Mouse (Mus musculus): ENCODE results near the gene Anks1b. TPM values are rescaled to one million over a fixed set of nuclear protein-coding genes. Genes with fewer than 3 reads are reported as not detected.

Anks1b gene
- total and polyA plus RNA-seq, 3 experiments: not detected

DNA sequence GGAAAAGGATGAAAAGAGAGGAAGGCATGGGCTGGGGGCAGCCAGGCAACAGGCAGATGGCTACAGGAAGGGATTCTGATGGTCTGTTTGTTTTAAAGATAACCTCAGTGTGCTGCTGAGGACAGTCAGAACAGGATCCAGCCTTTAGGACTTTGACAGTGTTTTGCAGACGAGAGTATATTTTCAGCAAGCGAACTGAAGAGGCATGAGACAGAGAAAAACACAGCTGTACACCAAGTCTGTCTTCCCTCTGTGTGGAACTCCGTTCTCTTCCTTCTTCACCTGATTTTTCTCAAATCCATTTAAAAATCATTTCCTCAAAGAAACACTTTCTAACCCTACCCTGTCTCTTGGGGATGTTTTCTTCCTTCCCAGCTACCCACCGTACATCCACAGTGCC lies 710.7 kb downstream of the Anks1b start:
- no peak overlapping the region for H3K9ac ChIP-seq (ENCODE audit: control insufficient read depth, low read depth, low read length, poor library complexity, severe bottlenecking)
- H3K27ac ChIP-seq (ENCODE audit: control insufficient read depth, low read depth, low read length): no peak overlapping the region
- no peaks in the 10 kb centered on the region for H3K36me3 ChIP-seq (ENCODE audit: control insufficient read depth in 1 of 2, insufficient read depth in 2 of 2, low read length in 2 of 2)
- TF ChIP-seq RCOR1 (IDR thresholded peaks at IDR 0.05; ENCODE audit: low read depth, low read length) (no peak), ZMIZ1 (IDR thresholded peaks at IDR 0.05; ENCODE audit: low read depth, low read length) (no peak), ZNF384 (IDR thresholded peaks at IDR 0.05; ENCODE audit: low read depth, low read length) (no peak), NRF1 (IDR thresholded peaks at IDR 0.05; ENCODE audit: insufficient read depth, low read depth, low read length, poor library complexity, severe bottlenecking) (no peak), NELFE (IDR thresholded peaks at IDR 0.05; ENCODE audit: low read depth, low read length) (no peak), GATA1 (IDR thresholded peaks at IDR 0.05; ENCODE audit: low read depth, low read length) (no peak), RAD21 (IDR thresholded peaks at IDR 0.05; ENCODE audit: low read depth, low read length) (no peak), SMC3 (IDR thresholded peaks at IDR 0.05; ENCODE audit: low read depth, low read length) (no peak), SIN3A (IDR thresholded peaks at IDR 0.05; ENCODE audit: low read length) (no peak), CHD1 (IDR thresholded peaks at IDR 0.05; ENCODE audit: low read depth, low read length) (no peak), EP300 (IDR thresholded peaks at IDR 0.05; ENCODE audit: low read depth in 1 of 2, low read length in 2 of 2) (no peak), MAFK (IDR thresholded peaks at IDR 0.05; ENCODE audit: borderline replicate concordance, low read depth, low read length) (no peak), HCFC1 (IDR thresholded peaks at IDR 0.05; ENCODE audit: low read depth, low read length) (no peak), MYC (IDR thresholded peaks at IDR 0.05; ENCODE audit: low read depth, low read length) (no peak), POLR2AphosphoS2 (IDR thresholded peaks at IDR 0.05; ENCODE audit: low read length) (no peak), UBTF (IDR thresholded peaks at IDR 0.05; ENCODE audit: borderline replicate concordance, insufficient read depth, low read depth, low read length) (no peak), MAX (IDR thresholded peaks at IDR 0.05; ENCODE audit: low read length) (no peak)
- no peak overlapping the region for H3K4me3 ChIP-seq (ENCODE audit: control insufficient read depth in 1 of 2, insufficient read depth in 1 of 2, low read depth in 2 of 2, low read length in 2 of 2)
- DNase-seq (ENCODE audit: low read depth, low spot score): no peak
- no peaks in the 10 kb centered on the region for H3K27me3 ChIP-seq (ENCODE audit: control insufficient read depth in 1 of 2, insufficient read depth in 2 of 2, low read length in 2 of 2)
- no peaks in the 10 kb centered on the region for H3K79me2 ChIP-seq (ENCODE audit: control insufficient read depth, insufficient read depth, low read length, poor library complexity)
- H3K9me3 ChIP-seq (replicated peaks; ENCODE audit: insufficient read depth, low read length): no peaks in the 10 kb centered on the region
- H3K4me1 ChIP-seq (ENCODE audit: control insufficient read depth in 1 of 2, insufficient read depth in 2 of 2, low read length in 2 of 2): no peaks in the 10 kb centered on the region

DNA sequence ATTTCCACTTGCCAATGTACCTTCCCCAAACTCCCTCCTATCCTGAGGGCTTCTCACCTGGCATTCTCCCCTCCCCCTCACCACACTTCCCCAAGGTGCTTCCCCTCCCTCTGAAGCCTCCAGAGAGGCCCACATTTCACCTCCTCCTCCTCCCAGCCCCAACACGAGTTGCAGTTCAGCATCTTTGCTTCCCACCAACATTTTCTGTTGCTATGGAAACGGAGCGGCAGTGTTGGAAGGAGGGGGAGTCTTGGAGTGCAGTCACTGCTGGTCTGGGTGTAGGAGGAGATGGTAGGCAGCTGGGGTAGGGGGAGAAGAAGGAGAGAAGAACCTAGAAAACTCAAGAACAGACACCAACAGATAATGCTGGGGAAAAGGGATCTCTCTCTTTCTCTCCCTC lies 722.8 kb downstream of the Anks1b start:
- Histone ChIP-seq H3K9me3 (replicated peaks; ENCODE audit: insufficient read depth, low read length) (no peaks in the 10 kb centered on the region), H3K27me3 (ENCODE audit: control insufficient read depth in 1 of 2, insufficient read depth in 2 of 2, low read length in 2 of 2) (no peaks in the 10 kb centered on the region), H3K4me3 (ENCODE audit: control insufficient read depth in 1 of 2, insufficient read depth in 1 of 2, low read depth in 2 of 2, low read length in 2 of 2) (no peak overlapping the region), H3K27ac (ENCODE audit: control insufficient read depth, low read depth, low read length) (no peak overlapping the region), H3K4me1 (ENCODE audit: control insufficient read depth in 1 of 2, insufficient read depth in 2 of 2, low read length in 2 of 2) (no peaks in the 10 kb centered on the region), H3K9ac (ENCODE audit: control insufficient read depth, low read depth, low read length, poor library complexity, severe bottlenecking) (no peak overlapping the region), H3K79me2 (ENCODE audit: control insufficient read depth, insufficient read depth, low read length, poor library complexity) (no peaks in the 10 kb centered on the region), H3K36me3 (ENCODE audit: control insufficient read depth in 1 of 2, insufficient read depth in 2 of 2, low read length in 2 of 2) (no peaks in the 10 kb centered on the region)
- no peak for DNase-seq (ENCODE audit: low read depth, low spot score)
- TF ChIP-seq POLR2AphosphoS2 (IDR thresholded peaks at IDR 0.05; ENCODE audit: low read length): no peak
- TF ChIP-seq BHLHE40 (IDR thresholded peaks at IDR 0.05; ENCODE audit: borderline replicate concordance, low read depth, low read length): no peak
- TF ChIP-seq RAD21 (IDR thresholded peaks at IDR 0.05; ENCODE audit: low read depth, low read length): no peak
- no peak for TF ChIP-seq ELF1 (IDR thresholded peaks at IDR 0.05; ENCODE audit: low read depth, low read length)
